Mouse (Mus musculus) forebrain, embryonic 15.5 days (tissue): Measurements from ENCODE around the gene Magi1. TPM values are rescaled to one million over a fixed set of nuclear protein-coding genes. Genes with fewer than 3 reads are reported as not detected.

Experiments
- ATAC-seq: fragments of 200-750 bp; cut with Nextera tagmentation; replicated peaks from 2 replicates; pipeline ENCODE4 v1.8.0; 2017; ENCODE audit warnings: mild to moderate bottlenecking, moderate TSS enrichment, moderate library complexity
- H3K27ac ChIP-seq: fragments of 300-500 bp; sonication (generic); replicated peaks from 2 replicates; pipeline ENCODE4 v1.5.1; 2015; ENCODE audit warnings: mild to moderate bottlenecking, inconsistent platforms
- H3K27me3 ChIP-seq: fragments of 300-500 bp; sonication (generic); 2 replicates; pipeline ENCODE4 v1.6.1; 2015; ENCODE audit warnings: inconsistent platforms
- H3K36me3 ChIP-seq: fragments of 300-500 bp; sonication (generic); 2 replicates; pipeline ENCODE4 v1.6.1; 2015; ENCODE audit warnings: mild to moderate bottlenecking, inconsistent platforms
- H3K4me1 ChIP-seq: fragments of 300-500 bp; sonication (generic); 2 replicates; pipeline ENCODE4 v1.6.1; 2015; ENCODE audit warnings: inconsistent platforms
- H3K4me2 ChIP-seq: fragments of 300-500 bp; sonication (generic); replicated peaks from 2 replicates; pipeline ENCODE4 v1.6.1; 2015; ENCODE audit warnings: mild to moderate bottlenecking, inconsistent platforms
- H3K4me3 ChIP-seq: fragments of 300-500 bp; sonication (generic); 2 replicates; pipeline ENCODE4 v1.5.1; 2015; ENCODE audit warnings: mild to moderate bottlenecking, inconsistent platforms
- H3K9ac ChIP-seq: fragments of 300-500 bp; sonication (generic); replicated peaks from 2 replicates; pipeline ENCODE4 v1.6.1; 2015; ENCODE audit warnings: mild to moderate bottlenecking, inconsistent platforms
- H3K9me3 ChIP-seq: fragments of 300-500 bp; sonication (generic); 2 replicates; pipeline ENCODE4 v1.6.1; 2016; ENCODE audit warnings: inconsistent platforms
- WGBS: fragments of 180-500 bp; shearing (Covaris S2); methylation state at CpG from one replicate; pipeline ENCODE4 v1.1.7; 2015; ENCODE audit warnings: mixed read lengths; 5-methylcytosine and 5-hydroxymethylcytosine counted together
- polyA plus RNA-seq: library from polyadenylated mRNA; unstranded; fragments of >200 nt; fragmentation: Nextera tagmentation; extraction: Ambion mirVana; gene quantifications from 2 replicates; pipeline ENCODE4 v1.2.1, GENCODE M21; 2015

Gene Magi1
- polyA plus RNA-seq, 1 experiment from 2014 or later, result 36.7 TPM

DNA sequence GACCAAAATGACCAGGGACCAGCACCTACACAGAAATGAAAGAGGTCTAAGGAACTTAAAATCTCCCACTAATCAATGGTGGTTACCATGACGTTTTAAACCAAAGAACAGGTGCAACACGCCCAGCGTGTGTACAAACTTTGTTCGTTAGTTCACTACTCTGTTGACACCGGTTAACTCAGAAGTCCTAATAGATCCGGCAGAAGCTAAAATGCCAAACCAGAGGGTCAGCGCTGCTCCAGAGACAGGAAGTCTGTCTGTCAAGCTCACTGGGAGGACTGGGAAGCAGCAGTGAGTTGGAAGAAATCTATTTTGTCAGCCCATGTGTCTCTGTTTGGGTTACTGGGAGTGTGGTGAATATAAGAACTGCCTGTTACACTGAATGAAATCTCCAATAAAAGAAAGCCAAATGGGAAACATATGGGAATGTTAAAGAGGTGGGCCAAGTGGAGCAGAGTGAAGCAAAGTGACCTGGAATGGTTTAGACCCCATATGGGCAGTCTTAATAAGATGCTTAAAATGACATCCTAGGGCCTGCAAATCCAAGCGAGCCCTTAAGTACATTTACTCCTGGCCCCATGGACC is 161.1 kb downstream of the Magi1 start:
- Histone ChIP-seq H3K4me3 (no peak overlapping the region), H3K9me3 (no peaks in the 10 kb centered on the region), H3K27ac (no peak overlapping the region), H3K27me3 (no peaks in the 10 kb centered on the region), H3K4me1 (peaks cover 27% of the 10 kb centered on the region), H3K4me2 (no peak overlapping the region), H3K36me3 (no peaks in the 10 kb centered on the region), H3K9ac (no peak overlapping the region)
- 40% methylated on average over 8 of the region's 8 CpGs for WGBS
- peak; percentile 58 for ATAC-seq

GRCm38 (mm10) chr6:94121488-94121887 is 162.2 kb downstream of the Magi1 start:
- Histone ChIP-seq H3K27ac (no peak overlapping the region), H3K4me3 (no peak overlapping the region), H3K9me3 (no peaks in the 10 kb centered on the region), H3K4me1 (peaks cover 27% of the 10 kb centered on the region), H3K9ac (no peak overlapping the region), H3K27me3 (no peaks in the 10 kb centered on the region), H3K36me3 (no peaks in the 10 kb centered on the region), H3K4me2 (no peak overlapping the region)
- 45% methylated on average over 5 of the region's 5 CpGs for WGBS
- no peak for ATAC-seq

DNA sequence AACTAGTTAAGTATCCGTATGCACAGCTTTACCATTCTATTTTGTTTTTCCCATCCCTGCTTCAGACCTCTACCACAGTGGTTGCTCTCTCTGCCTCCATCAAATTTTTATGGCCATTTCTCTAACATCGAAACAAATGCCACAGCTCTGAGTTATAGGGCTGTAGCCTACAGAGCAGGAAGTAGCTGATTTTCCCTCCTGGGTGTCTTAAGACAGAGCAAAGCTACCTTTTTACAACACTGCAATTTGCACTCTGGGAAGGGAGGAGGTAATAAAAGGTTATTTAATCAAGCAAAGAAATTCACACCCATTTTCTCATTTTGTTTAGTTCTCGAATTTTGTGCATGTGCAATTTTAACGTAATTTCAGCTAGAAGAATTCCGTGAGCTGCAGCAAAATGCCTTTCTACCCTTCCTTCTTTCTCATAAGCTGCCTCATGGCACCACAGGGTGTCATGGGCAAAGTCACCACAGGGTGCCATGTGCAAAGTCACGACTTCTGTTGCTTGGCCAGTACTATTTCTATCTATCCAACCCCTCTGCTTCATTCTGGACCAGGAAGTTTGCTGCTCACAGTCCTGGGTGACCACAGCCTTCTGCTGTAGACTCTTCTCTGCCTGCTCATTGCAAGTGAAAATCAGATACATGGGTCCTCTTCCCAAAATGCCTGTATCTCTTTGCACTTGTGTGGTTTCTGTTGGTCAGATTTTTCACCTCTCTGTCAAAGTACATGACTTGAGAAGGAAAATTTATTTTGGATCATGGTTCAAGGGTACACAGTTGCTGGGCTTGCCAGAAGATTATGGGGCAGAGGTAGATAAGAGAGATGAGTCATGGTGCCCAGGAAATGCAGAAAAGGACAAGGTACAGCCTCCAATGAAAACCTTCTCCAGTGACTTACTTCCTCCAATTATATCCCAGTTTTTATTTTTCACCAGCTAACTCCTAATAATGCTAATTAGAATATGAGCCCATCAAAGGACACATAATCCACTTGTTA is 167.0 kb downstream of the Magi1 start:
- Histone ChIP-seq H3K4me1 (peaks cover 8% of the 10 kb centered on the region), H3K27ac (no peak overlapping the region), H3K27me3 (no peaks in the 10 kb centered on the region), H3K36me3 (no peaks in the 10 kb centered on the region), H3K4me2 (no peak overlapping the region), H3K9ac (no peak overlapping the region), H3K4me3 (no peak overlapping the region), H3K9me3 (no peaks in the 10 kb centered on the region)
- no peak for ATAC-seq
- WGBS, result 86% methylated on average over 6 of the region's 6 CpGs

- peaks cover 7% of the 10 kb centered on the region for H3K4me1 ChIP-seq
- ATAC-seq, result no peak
- H3K9me3 ChIP-seq, result no peaks in the 10 kb centered on the region
- H3K4me2 ChIP-seq, result no peak overlapping the region
- H3K9ac ChIP-seq, result no peak overlapping the region
- no peak overlapping the region for H3K27ac ChIP-seq
- H3K27me3 ChIP-seq, result no peaks in the 10 kb centered on the region
- H3K4me3 ChIP-seq, result no peak overlapping the region
- no peaks in the 10 kb centered on the region for H3K36me3 ChIP-seq
Measured at GRCm38 (mm10) chr6:94111833-94112232, 171.9 kb downstream of the Magi1 start.

- H3K27ac ChIP-seq, result no peak overlapping the region
- no peak overlapping the region for H3K4me3 ChIP-seq
- 70% methylated on average over 11 of the region's 11 CpGs for WGBS
- H3K9me3 ChIP-seq, result no peaks in the 10 kb centered on the region
- no peak for ATAC-seq
- no peaks in the 10 kb centered on the region for H3K36me3 ChIP-seq
- no peak overlapping the region for H3K9ac ChIP-seq
- no peak overlapping the region for H3K4me2 ChIP-seq
- H3K27me3 ChIP-seq, result no peaks in the 10 kb centered on the region
- H3K4me1 ChIP-seq, result peaks cover 13% of the 10 kb centered on the region
Measured at GRCm38 (mm10) chr6:94107401-94108107, 176.2 kb downstream of the Magi1 start.

- Histone ChIP-seq H3K36me3 (no peaks in the 10 kb centered on the region), H3K4me1 (peaks cover 13% of the 10 kb centered on the region), H3K4me2 (no peak overlapping the region), H3K4me3 (no peak overlapping the region), H3K9ac (no peak overlapping the region), H3K9me3 (no peaks in the 10 kb centered on the region), H3K27ac (no peak overlapping the region), H3K27me3 (no peaks in the 10 kb centered on the region)
- no peak for ATAC-seq
- WGBS, result 52% methylated on average over 3 of the region's 3 CpGs
Measured at GRCm38 (mm10) chr6:94103581-94103980, 180.1 kb downstream of the Magi1 start.

DNA sequence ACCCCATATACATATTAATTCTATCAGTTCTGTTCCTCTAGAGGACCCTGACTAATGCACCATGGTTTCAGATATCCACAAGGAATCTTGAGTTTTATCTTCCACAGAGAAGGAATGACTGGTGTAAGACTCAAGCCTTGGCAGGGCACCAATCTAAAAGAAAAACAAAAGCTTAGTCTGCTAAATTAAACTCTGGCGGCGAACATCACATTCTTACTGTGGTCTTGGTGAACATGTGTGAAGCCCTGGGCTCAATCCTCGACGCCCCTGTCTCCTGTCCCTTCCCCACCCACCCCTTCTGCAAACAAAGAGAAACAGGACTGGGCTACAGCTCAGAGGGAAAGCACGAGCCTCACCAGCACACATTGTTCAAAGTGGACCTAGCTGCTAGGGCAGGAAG is 182.5 kb downstream of the Magi1 start:
- peaks cover 6% of the 10 kb centered on the region for H3K4me1 ChIP-seq
- no peak overlapping the region for H3K4me3 ChIP-seq
- H3K9me3 ChIP-seq, result no peaks in the 10 kb centered on the region
- no peaks in the 10 kb centered on the region for H3K36me3 ChIP-seq
- no peak for ATAC-seq
- no peaks in the 10 kb centered on the region for H3K27me3 ChIP-seq
- 55% methylated on average over 5 of the region's 5 CpGs for WGBS
- H3K9ac ChIP-seq, result no peak overlapping the region
- H3K4me2 ChIP-seq, result no peak overlapping the region
- H3K27ac ChIP-seq, result no peak overlapping the region

GRCm38 (mm10) chr6:94094924-94095685 is 188.6 kb downstream of the Magi1 start:
- Histone ChIP-seq H3K27me3 (no peaks in the 10 kb centered on the region), H3K4me3 (no peak overlapping the region), H3K4me1 (0 out of 2 replicates have a peak, but pooled peaks cover 2% of the 10 kb centered on the region), H3K36me3 (no peaks in the 10 kb centered on the region), H3K27ac (no peak overlapping the region), H3K4me2 (no peak overlapping the region), H3K9me3 (no peaks in the 10 kb centered on the region), H3K9ac (no peak overlapping the region)
- WGBS, result 40% methylated on average over 4 of the region's 4 CpGs
- no peak for ATAC-seq

GRCm38 (mm10) chr6:94092969-94093597 is 190.6 kb downstream of the Magi1 start:
- Histone ChIP-seq H3K9me3 (no peaks in the 10 kb centered on the region), H3K27ac (no peak overlapping the region), H3K36me3 (no peaks in the 10 kb centered on the region), H3K4me3 (no peak overlapping the region), H3K27me3 (no peaks in the 10 kb centered on the region), H3K4me2 (no peak overlapping the region), H3K9ac (no peak overlapping the region), H3K4me1 (0 out of 2 replicates have a peak, but pooled peaks cover 2% of the 10 kb centered on the region)
- WGBS, result 68% methylated on average over 8 of the region's 8 CpGs
- ATAC-seq, result no peak

DNA sequence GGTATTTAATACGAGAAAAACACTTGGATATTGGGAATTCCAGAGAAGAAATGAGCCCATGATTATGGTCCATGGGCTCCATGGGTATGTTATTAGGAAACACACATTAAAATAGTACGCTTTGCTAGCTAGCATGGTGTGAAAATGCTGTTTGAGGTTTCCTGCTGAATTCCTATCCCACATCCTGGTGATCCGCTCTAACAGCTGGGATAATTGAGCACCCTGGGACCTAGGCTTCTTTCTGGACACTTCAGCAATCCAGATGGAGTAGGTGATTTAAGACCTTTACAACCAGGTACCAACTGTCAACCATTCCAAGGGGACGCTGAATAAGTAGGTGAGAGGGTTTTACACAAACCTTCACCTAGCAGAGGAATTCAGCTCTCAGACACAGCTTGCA is 191.2 kb downstream of the Magi1 start:
- H3K9me3 ChIP-seq, result no peaks in the 10 kb centered on the region
- no peak overlapping the region for H3K9ac ChIP-seq
- H3K4me1 ChIP-seq, result 0 out of 2 replicates have a peak, but pooled peaks cover 2% of the 10 kb centered on the region
- H3K27me3 ChIP-seq, result no peaks in the 10 kb centered on the region
- no peak overlapping the region for H3K27ac ChIP-seq
- no peak overlapping the region for H3K4me3 ChIP-seq
- ATAC-seq, result no peak
- no peak overlapping the region for H3K4me2 ChIP-seq
- 92% methylated on average over 4 of the region's 4 CpGs for WGBS
- no peaks in the 10 kb centered on the region for H3K36me3 ChIP-seq

GRCm38 (mm10) chr6:94086855-94087254 is 196.9 kb downstream of the Magi1 start:
- no peaks in the 10 kb centered on the region for H3K36me3 ChIP-seq
- no peak overlapping the region for H3K27ac ChIP-seq
- no peak for ATAC-seq
- H3K4me3 ChIP-seq, result no peak overlapping the region
- no peaks in the 10 kb centered on the region for H3K9me3 ChIP-seq
- H3K9ac ChIP-seq, result no peak overlapping the region
- no peaks in the 10 kb centered on the region for H3K27me3 ChIP-seq
- peaks cover 12% of the 10 kb centered on the region for H3K4me1 ChIP-seq
- H3K4me2 ChIP-seq, result no peak overlapping the region
- 79% methylated on average over 2 of the region's 2 CpGs for WGBS
